Mouse (Mus musculus) olfactory bulb, adult 2 months (tissue): ENCODE data around the gene Olfr1419. TPM values are rescaled to one million over a fixed set of nuclear protein-coding genes. Genes with fewer than 3 reads are reported as not detected.

ENCODE experiments used
- H3K27ac ChIP-seq: fragments of 200-500 bp; 2 replicates; pipeline ENCODE4 v1.5.1; 2012; ENCODE audit warnings: low read depth, low read length; ENCODE audit not compliant: insufficient read depth
- H3K4me1 ChIP-seq: fragments of 200-500 bp; 2 replicates; pipeline ENCODE4 v1.6.1; 2012; ENCODE audit warnings: low read length; ENCODE audit not compliant: control insufficient read depth, insufficient read depth
- H3K4me3 ChIP-seq: fragments of 200-500 bp; 2 replicates; pipeline ENCODE4 v1.5.1; 2012; ENCODE audit warnings: mild to moderate bottlenecking, low read depth, low read length, moderate library complexity; ENCODE audit not compliant: insufficient read depth
- CTCF ChIP-seq: fragments of 200-500 bp; IDR thresholded peaks from 2 replicates; pipeline ENCODE4 v1.5.1; 2012; ENCODE audit warnings: low read depth, mild to moderate bottlenecking, low read length, moderate library complexity; ENCODE audit not compliant: insufficient read depth
- POLR2A ChIP-seq: fragments of 200-500 bp; IDR thresholded peaks from 2 replicates; pipeline ENCODE4 v1.6.1; 2012; ENCODE audit warnings: mild to moderate bottlenecking, low read depth, low read length, moderate library complexity; ENCODE audit not compliant: insufficient read depth
- WGBS: fragments of 180-500 bp; shearing (Covaris S2); methylation state at CpG from one replicate; pipeline ENCODE4 v1.1.7; 2018; 5-methylcytosine and 5-hydroxymethylcytosine counted together
- polyA plus RNA-seq: library from polyadenylated mRNA; stranded (reverse); fragments of >200 nt; gene quantifications from 2 replicates; pipeline ENCODE4 v1.2.4, GENCODE M21; 2012; ENCODE audit warnings: low replicate concordance; ENCODE audit not compliant: missing spikeins, insufficient read depth, insufficient read length

Gene Olfr1419
- polyA plus RNA-seq, 1 experiment: not detected

DNA sequence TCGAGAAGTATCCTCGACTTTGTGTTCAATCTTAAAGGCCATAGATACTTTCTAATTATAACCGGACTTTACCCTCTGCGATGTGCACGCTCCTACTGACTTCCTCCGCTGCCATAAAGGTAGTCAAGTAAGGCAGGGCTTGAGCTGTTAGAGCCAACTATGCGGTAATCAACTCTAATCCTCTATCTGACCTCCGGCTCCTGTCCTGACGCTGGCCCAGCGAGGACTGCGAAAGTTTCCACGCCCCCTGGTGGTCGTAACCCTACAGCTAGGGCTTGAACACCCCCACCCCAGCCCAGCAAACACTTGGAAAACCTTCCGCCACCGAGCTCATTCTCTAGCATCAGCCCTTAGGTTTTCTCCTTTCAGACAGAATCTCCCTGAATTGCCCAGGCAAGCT is 55.1 kb downstream of the Olfr1419 start:
- peak overlapping the region; percentile 21 for H3K4me3 ChIP-seq
- under 1% methylated on average over 15 of the region's 15 CpGs for WGBS

DNA sequence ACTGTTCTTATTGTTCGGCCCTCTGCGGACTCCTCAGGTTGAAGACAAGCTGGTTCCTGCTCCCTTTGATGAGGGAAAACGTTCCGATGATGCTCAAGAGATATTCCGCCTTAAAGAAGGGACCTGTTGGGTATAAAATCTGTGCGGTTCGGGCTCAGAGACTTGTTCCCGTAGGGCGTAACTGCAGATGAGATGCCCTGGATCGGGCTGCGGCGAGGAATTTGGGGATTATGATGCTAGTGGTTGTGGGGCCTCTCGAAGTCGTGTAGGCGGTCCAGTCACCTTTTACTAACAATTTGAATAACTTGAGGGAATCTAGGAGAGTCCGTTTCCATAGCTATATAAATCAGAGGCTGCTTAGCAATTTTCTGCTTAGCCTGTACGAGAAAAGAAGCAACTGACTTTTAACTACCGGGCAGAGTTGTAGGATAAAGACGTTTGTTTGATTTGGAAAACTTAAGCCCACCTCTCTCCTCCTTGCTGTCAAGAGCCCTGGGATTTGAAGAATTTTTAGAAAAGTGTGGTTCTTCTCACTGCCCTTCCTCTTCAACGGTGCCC is 55.7 kb downstream of the Olfr1419 start, which contains the start of gene Stx3:
Gene Stx3, minus strand, starts transcription at position 261 of the 558 bp plus-strand sequence.
- WGBS: under 1% methylated on average over 20 of the region's 20 CpGs
- H3K27ac ChIP-seq: no peak within 1 kb of the TSS
- peak within 1 kb of the TSS; percentile 69 for H3K4me3 ChIP-seq
- TF ChIP-seq CTCF: no peak
- TF ChIP-seq POLR2A: no peak
- H3K4me1 ChIP-seq: peaks cover 3% of the 10 kb centered on the region

More for the DNA sequence above, 55.1 kb downstream of the Olfr1419 start:
- TF ChIP-seq POLR2A (no peak), CTCF (peak; percentile 65)
- H3K27ac ChIP-seq: no peak overlapping the region
- H3K4me1 ChIP-seq: peaks cover 3% of the 10 kb centered on the region

Other genes starting within 250 kb of the Olfr1419 start
- not detected in 2 replicates for gene Ms4a3, start 234.3 kb downstream of the Olfr1419 start, polyA plus RNA-seq
- gene Oosp2, start 214.5 kb downstream of the Olfr1419 start, polyA plus RNA-seq: not detected in 2 replicates
- not detected in 2 replicates for gene Oosp1, start 184.0 kb downstream of the Olfr1419 start, polyA plus RNA-seq
- gene Oosp3, start 178.1 kb downstream of the Olfr1419 start, polyA plus RNA-seq: not detected in 2 replicates
- gene Gif, start 127.6 kb downstream of the Olfr1419 start, polyA plus RNA-seq: not detected in 2 replicates
- gene Mrpl16, start 104.7 kb downstream of the Olfr1419 start, polyA plus RNA-seq: not detected in 2 replicates
- not detected in 2 replicates for gene Stx3, start 55.7 kb downstream of the Olfr1419 start, polyA plus RNA-seq
- not detected in 2 replicates for gene Olfr1417, start 35.9 kb downstream of the Olfr1419 start, polyA plus RNA-seq
- not detected in 2 replicates for gene Olfr1418, start 14.0 kb downstream of the Olfr1419 start, polyA plus RNA-seq
- gene Olfr1420, start 11.5 kb upstream of the Olfr1419 start, polyA plus RNA-seq: not detected in 2 replicates
- not detected in 2 replicates for gene Patl1, start 37.3 kb upstream of the Olfr1419 start, polyA plus RNA-seq
- 158 TPM in 1 of 2 replicates, not detected in the other for gene Osbp, start 90.8 kb upstream of the Olfr1419 start, polyA plus RNA-seq
- gene Olfr1423, start 166.2 kb upstream of the Olfr1419 start, polyA plus RNA-seq: not detected in 2 replicates
- not detected in 2 replicates for gene Olfr1424, start 187.6 kb upstream of the Olfr1419 start, polyA plus RNA-seq
- not detected in 2 replicates for gene Olfr1425, start 202.6 kb upstream of the Olfr1419 start, polyA plus RNA-seq
- not detected in 2 replicates for gene Olfr1426, start 216.9 kb upstream of the Olfr1419 start, polyA plus RNA-seq
- gene Olfr1427, start 228.2 kb upstream of the Olfr1419 start, polyA plus RNA-seq: not detected in 2 replicates
- not detected in 2 replicates for gene Olfr1428, start 240.8 kb upstream of the Olfr1419 start, polyA plus RNA-seq
- gene Olfr76, start 248.1 kb upstream of the Olfr1419 start, polyA plus RNA-seq: not detected in 2 replicates